Mouse (Mus musculus) brain, embryonic 14.5 days (tissue): ENCODE measurements around the gene Prm1.

Experiments used
- CTCF ChIP-seq: fragments of 200-500 bp; IDR thresholded peaks from 2 replicates; pipeline ENCODE4 v1.5.1; 2012; ENCODE audit warnings: inconsistent platforms, mild to moderate bottlenecking, moderate library complexity, borderline replicate concordance; ENCODE audit not compliant: insufficient read depth, insufficient read length; ENCODE audit errors: extremely low read depth
- POLR2A ChIP-seq: fragments of 200-500 bp; IDR thresholded peaks from 2 replicates; pipeline ENCODE4 v1.6.1; 2012; ENCODE audit warnings: mild to moderate bottlenecking, inconsistent platforms, borderline replicate concordance; ENCODE audit not compliant: poor library complexity, insufficient read depth, insufficient read length, severe bottlenecking; ENCODE audit errors: extremely low read depth

GRCm38 (mm10) chr16:10783152-10783434, 22.5 kb downstream of the Prm1 start:
- TF ChIP-seq POLR2A (no peak), CTCF (no peak)
